Mouse (Mus musculus) embryo, embryonic 11 days (tissue): ENCODE measurements around the gene Plpp2.
A peak's percentile ranks its signal among the peaks of the same experiment; 100 is the strongest.

ENCODE experiments used
- DNase-seq: peaks from one replicate; pipeline ENCODE4 v3.0.0-alpha.2; 2015

The Plpp2 gene

GRCm38 (mm10) chr10:79527453-79527845 is 6.1 kb downstream of the Plpp2 start:
- DNase-seq = no peak

- DNase-seq = no peak
Measured at GRCm38 (mm10) chr10:79526661-79527452, 6.7 kb downstream of the Plpp2 start.

GRCm38 (mm10) chr10:79525456-79526325 is 7.9 kb downstream of the Plpp2 start:
- DNase-seq = no peak

- no peak for DNase-seq
Measured at GRCm38 (mm10) chr10:79524433-79524832, 9.2 kb downstream of the Plpp2 start.

- DNase-seq = no peak
Measured at GRCm38 (mm10) chr10:79506709-79507108, 26.9 kb downstream of the Plpp2 start.

GRCm38 (mm10) chr10:79502830-79503644 is 30.6 kb downstream of the Plpp2 start:
- DNase-seq = peak; percentile 35

GRCm38 (mm10) chr10:79496701-79497288 is 36.8 kb downstream of the Plpp2 start:
- DNase-seq = no peak

GRCm38 (mm10) chr10:79495886-79496285 is 37.7 kb downstream of the Plpp2 start:
- no peak for DNase-seq
